Mouse (Mus musculus) ES-Bruce4 (cell line): Measurements from ENCODE around the gene Ptprg.

Source experiments
- CTCF ChIP-seq: IDR thresholded peaks from one replicate; pipeline ENCODE4 v1.8.1; 2011; ENCODE audit warnings: low read depth, low read length
- POLR2A ChIP-seq: IDR thresholded peaks from one replicate; pipeline ENCODE4 v1.8.1; 2011; ENCODE audit warnings: low read length; ENCODE audit not compliant: insufficient read depth

DNA sequence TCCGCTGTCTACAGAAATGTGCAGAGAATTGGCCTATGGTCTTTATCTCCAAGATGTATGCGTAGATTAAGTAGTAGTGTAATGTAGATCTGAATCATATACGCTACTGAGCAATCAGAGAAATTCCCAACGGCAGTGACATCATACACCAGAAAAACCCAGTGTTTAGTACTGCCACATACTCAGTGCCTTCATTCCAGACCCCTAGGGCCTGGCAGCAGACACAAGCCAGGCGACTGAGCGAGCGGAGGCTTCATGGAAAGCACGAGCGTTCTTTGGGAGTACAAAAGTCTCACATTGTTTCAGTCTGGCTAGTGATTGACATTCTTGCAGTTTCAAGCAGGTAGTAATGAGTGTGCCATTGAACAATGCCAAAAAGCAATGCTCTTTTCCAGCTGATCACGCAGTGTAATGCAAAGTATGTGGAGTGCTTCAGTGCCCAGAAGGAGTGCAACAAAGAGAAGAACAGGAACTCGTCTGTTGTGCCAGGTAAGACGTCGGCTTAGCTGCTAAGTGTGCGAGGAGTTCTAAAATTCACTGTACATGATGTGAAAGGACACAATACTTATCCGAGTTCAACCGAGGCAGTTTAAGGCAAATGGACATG, 665.3 kb downstream of the Ptprg start:
- TF ChIP-seq CTCF (no peak), POLR2A (no peak)
